Mouse (Mus musculus) forebrain, embryonic 15.5 days (tissue): ENCODE measurements around the gene Akap13. TPM values are rescaled to one million over a fixed set of nuclear protein-coding genes. Genes with fewer than 3 reads are reported as not detected.

Source experiments
- ATAC-seq: fragments of 200-750 bp; cut with Nextera tagmentation; replicated peaks from 2 replicates; pipeline ENCODE4 v1.8.0; 2017; ENCODE audit warnings: mild to moderate bottlenecking, moderate TSS enrichment, moderate library complexity
- H3K27ac ChIP-seq: fragments of 300-500 bp; sonication (generic); replicated peaks from 2 replicates; pipeline ENCODE4 v1.5.1; 2015; ENCODE audit warnings: mild to moderate bottlenecking, inconsistent platforms
- H3K27me3 ChIP-seq: fragments of 300-500 bp; sonication (generic); 2 replicates; pipeline ENCODE4 v1.6.1; 2015; ENCODE audit warnings: inconsistent platforms
- H3K36me3 ChIP-seq: fragments of 300-500 bp; sonication (generic); 2 replicates; pipeline ENCODE4 v1.6.1; 2015; ENCODE audit warnings: mild to moderate bottlenecking, inconsistent platforms
- H3K4me1 ChIP-seq: fragments of 300-500 bp; sonication (generic); 2 replicates; pipeline ENCODE4 v1.6.1; 2015; ENCODE audit warnings: inconsistent platforms
- H3K4me2 ChIP-seq: fragments of 300-500 bp; sonication (generic); replicated peaks from 2 replicates; pipeline ENCODE4 v1.6.1; 2015; ENCODE audit warnings: mild to moderate bottlenecking, inconsistent platforms
- H3K4me3 ChIP-seq: fragments of 300-500 bp; sonication (generic); 2 replicates; pipeline ENCODE4 v1.5.1; 2015; ENCODE audit warnings: mild to moderate bottlenecking, inconsistent platforms
- H3K9ac ChIP-seq: fragments of 300-500 bp; sonication (generic); replicated peaks from 2 replicates; pipeline ENCODE4 v1.6.1; 2015; ENCODE audit warnings: mild to moderate bottlenecking, inconsistent platforms
- H3K9me3 ChIP-seq: fragments of 300-500 bp; sonication (generic); 2 replicates; pipeline ENCODE4 v1.6.1; 2016; ENCODE audit warnings: inconsistent platforms
- WGBS: fragments of 180-500 bp; shearing (Covaris S2); methylation state at CpG from one replicate; pipeline ENCODE4 v1.1.7; 2015; ENCODE audit warnings: mixed read lengths; 5-methylcytosine and 5-hydroxymethylcytosine counted together
- polyA plus RNA-seq: library from polyadenylated mRNA; unstranded; fragments of >200 nt; fragmentation: Nextera tagmentation; extraction: Ambion mirVana; gene quantifications from 2 replicates; pipeline ENCODE4 v1.2.1, GENCODE M21; 2015

Akap13 gene
- polyA plus RNA-seq, 1 experiment from 2014 or later, result 13.3 TPM

- no peaks in the 10 kb centered on the region for H3K9me3 ChIP-seq
- no peaks in the 10 kb centered on the region for H3K27me3 ChIP-seq
- no peak overlapping the region for H3K4me2 ChIP-seq
- H3K4me3 ChIP-seq, result no peak overlapping the region
- no peak for ATAC-seq
- H3K9ac ChIP-seq, result no peak overlapping the region
- H3K4me1 ChIP-seq, result peaks cover 6% of the 10 kb centered on the region; the same call in 1 of the 2 replicates
- no peak overlapping the region for H3K27ac ChIP-seq
- H3K36me3 ChIP-seq, result no peaks in the 10 kb centered on the region
These were observed 98.7 kb downstream of the Akap13 start for GRCm38 (mm10) chr7:75554065-75554464.

GRCm38 (mm10) chr7:75555940-75556339 is 100.6 kb downstream of the Akap13 start:
- Histone ChIP-seq H3K9ac (no peak overlapping the region), H3K9me3 (no peaks in the 10 kb centered on the region), H3K4me3 (no peak overlapping the region), H3K27ac (no peak overlapping the region), H3K36me3 (no peaks in the 10 kb centered on the region), H3K4me1 (no peaks in the 10 kb centered on the region), H3K27me3 (no peaks in the 10 kb centered on the region), H3K4me2 (no peak overlapping the region)
- no peak for ATAC-seq
- 63% methylated on average over 6 of the region's 6 CpGs for whole genome bisulfite sequencing

GRCm38 (mm10) chr7:75558225-75558624 is 102.9 kb downstream of the Akap13 start:
- Histone ChIP-seq H3K27me3 (no peaks in the 10 kb centered on the region), H3K4me2 (no peak overlapping the region), H3K4me1 (no peaks in the 10 kb centered on the region), H3K9ac (no peak overlapping the region), H3K4me3 (no peak overlapping the region), H3K9me3 (no peaks in the 10 kb centered on the region), H3K36me3 (no peaks in the 10 kb centered on the region), H3K27ac (no peak overlapping the region)
- ATAC-seq, result no peak
- WGBS, result 79% methylated on average over 1 of the region's 1 CpGs

- Histone ChIP-seq H3K27me3 (no peaks in the 10 kb centered on the region), H3K4me2 (no peak overlapping the region), H3K4me3 (no peak overlapping the region), H3K9me3 (no peaks in the 10 kb centered on the region), H3K9ac (no peak overlapping the region), H3K36me3 (no peaks in the 10 kb centered on the region), H3K4me1 (no peaks in the 10 kb centered on the region), H3K27ac (no peak overlapping the region)
- 68% methylated on average over 4 of the region's 4 CpGs for WGBS
- ATAC-seq, result no peak
These were observed 103.8 kb downstream of the Akap13 start for GRCm38 (mm10) chr7:75559119-75559518.

GRCm38 (mm10) chr7:75559915-75560314 is 104.6 kb downstream of the Akap13 start:
- no peak overlapping the region for H3K4me3 ChIP-seq
- H3K4me2 ChIP-seq, result no peak overlapping the region
- H3K9me3 ChIP-seq, result no peaks in the 10 kb centered on the region
- no peaks in the 10 kb centered on the region for H3K4me1 ChIP-seq
- ATAC-seq, result no peak
- WGBS, result 95% methylated on average over 4 of the region's 4 CpGs
- no peaks in the 10 kb centered on the region for H3K36me3 ChIP-seq
- no peak overlapping the region for H3K9ac ChIP-seq
- H3K27ac ChIP-seq, result no peak overlapping the region
- no peaks in the 10 kb centered on the region for H3K27me3 ChIP-seq

- Histone ChIP-seq H3K36me3 (no peaks in the 10 kb centered on the region), H3K9ac (no peak overlapping the region), H3K4me2 (no peak overlapping the region), H3K27ac (no peak overlapping the region), H3K4me1 (no peaks in the 10 kb centered on the region), H3K9me3 (no peaks in the 10 kb centered on the region), H3K27me3 (no peaks in the 10 kb centered on the region), H3K4me3 (no peak overlapping the region)
- WGBS, result 87% methylated on average over 2 of the region's 2 CpGs
- ATAC-seq, result no peak
These were observed 105.2 kb downstream of the Akap13 start for GRCm38 (mm10) chr7:75560566-75560965.

GRCm38 (mm10) chr7:75561134-75561533 is 105.8 kb downstream of the Akap13 start:
- no peaks in the 10 kb centered on the region for H3K4me1 ChIP-seq
- H3K9ac ChIP-seq, result no peak overlapping the region
- no peaks in the 10 kb centered on the region for H3K9me3 ChIP-seq
- H3K36me3 ChIP-seq, result no peaks in the 10 kb centered on the region
- no peak overlapping the region for H3K4me2 ChIP-seq
- no peak for ATAC-seq
- H3K4me3 ChIP-seq, result no peak overlapping the region
- no peak overlapping the region for H3K27ac ChIP-seq
- no peaks in the 10 kb centered on the region for H3K27me3 ChIP-seq
- WGBS, result 100% methylated on average over 1 of the region's 1 CpGs

GRCm38 (mm10) chr7:75568276-75568675 is 112.9 kb downstream of the Akap13 start:
- H3K9ac ChIP-seq, result no peak overlapping the region
- no peak overlapping the region for H3K4me3 ChIP-seq
- no peaks in the 10 kb centered on the region for H3K9me3 ChIP-seq
- H3K27me3 ChIP-seq, result no peaks in the 10 kb centered on the region
- no peaks in the 10 kb centered on the region for H3K36me3 ChIP-seq
- no peak overlapping the region for H3K4me2 ChIP-seq
- H3K4me1 ChIP-seq, result no peaks in the 10 kb centered on the region
- ATAC-seq, result no peak
- H3K27ac ChIP-seq, result no peak overlapping the region
- 83% methylated on average over 4 of the region's 4 CpGs for WGBS

- ATAC-seq, result no peak
- no peak overlapping the region for H3K4me2 ChIP-seq
- no peaks in the 10 kb centered on the region for H3K36me3 ChIP-seq
- H3K9me3 ChIP-seq, result no peaks in the 10 kb centered on the region
- no peak overlapping the region for H3K27ac ChIP-seq
- H3K27me3 ChIP-seq, result no peaks in the 10 kb centered on the region
- no peak overlapping the region for H3K4me3 ChIP-seq
- H3K9ac ChIP-seq, result no peak overlapping the region
- H3K4me1 ChIP-seq, result no peaks in the 10 kb centered on the region
These were observed 113.5 kb downstream of the Akap13 start for GRCm38 (mm10) chr7:75568883-75569282.

- H3K36me3 ChIP-seq, result no peaks in the 10 kb centered on the region
- no peak overlapping the region for H3K9ac ChIP-seq
- ATAC-seq, result no peak
- no peaks in the 10 kb centered on the region for H3K4me1 ChIP-seq
- H3K4me3 ChIP-seq, result no peak overlapping the region
- WGBS, result 95% methylated on average over 3 of the region's 3 CpGs
- H3K9me3 ChIP-seq, result no peaks in the 10 kb centered on the region
- H3K27me3 ChIP-seq, result no peaks in the 10 kb centered on the region
- H3K4me2 ChIP-seq, result no peak overlapping the region
- no peak overlapping the region for H3K27ac ChIP-seq
These were observed 114.9 kb downstream of the Akap13 start for GRCm38 (mm10) chr7:75570218-75570617.

- H3K4me3 ChIP-seq, result no peak overlapping the region
- H3K27me3 ChIP-seq, result no peaks in the 10 kb centered on the region
- WGBS, result 52% methylated on average over 2 of the region's 2 CpGs
- no peaks in the 10 kb centered on the region for H3K4me1 ChIP-seq
- H3K36me3 ChIP-seq, result no peaks in the 10 kb centered on the region
- H3K27ac ChIP-seq, result no peak overlapping the region
- H3K4me2 ChIP-seq, result no peak overlapping the region
- ATAC-seq, result no peak
- no peaks in the 10 kb centered on the region for H3K9me3 ChIP-seq
- no peak overlapping the region for H3K9ac ChIP-seq
These were observed 115.7 kb downstream of the Akap13 start for GRCm38 (mm10) chr7:75571078-75571477.

GRCm38 (mm10) chr7:75572127-75572526 is 116.8 kb downstream of the Akap13 start:
- no peak overlapping the region for H3K4me3 ChIP-seq
- no peak overlapping the region for H3K9ac ChIP-seq
- no peaks in the 10 kb centered on the region for H3K4me1 ChIP-seq
- H3K9me3 ChIP-seq, result no peaks in the 10 kb centered on the region
- H3K36me3 ChIP-seq, result no peaks in the 10 kb centered on the region
- ATAC-seq, result no peak
- WGBS, result 88% methylated on average over 4 of the region's 4 CpGs
- no peak overlapping the region for H3K27ac ChIP-seq
- no peaks in the 10 kb centered on the region for H3K27me3 ChIP-seq
- H3K4me2 ChIP-seq, result no peak overlapping the region

GRCm38 (mm10) chr7:75575120-75575649 is 119.9 kb downstream of the Akap13 start:
- Histone ChIP-seq H3K4me2 (no peak overlapping the region), H3K4me3 (no peak overlapping the region), H3K4me1 (no peaks in the 10 kb centered on the region), H3K27me3 (no peaks in the 10 kb centered on the region), H3K27ac (no peak overlapping the region), H3K9me3 (no peaks in the 10 kb centered on the region), H3K36me3 (no peaks in the 10 kb centered on the region), H3K9ac (no peak overlapping the region)
- 63% methylated on average over 9 of the region's 9 CpGs for WGBS
- no peak for ATAC-seq
